Mouse (Mus musculus): Measurements from ENCODE around the gene Olfr169.
"Not testable (repeated sequence)": the region's sequence is repeated elsewhere in the genome, so short reads cannot be mapped to it uniquely, and the experiment has no call there.

DNA sequence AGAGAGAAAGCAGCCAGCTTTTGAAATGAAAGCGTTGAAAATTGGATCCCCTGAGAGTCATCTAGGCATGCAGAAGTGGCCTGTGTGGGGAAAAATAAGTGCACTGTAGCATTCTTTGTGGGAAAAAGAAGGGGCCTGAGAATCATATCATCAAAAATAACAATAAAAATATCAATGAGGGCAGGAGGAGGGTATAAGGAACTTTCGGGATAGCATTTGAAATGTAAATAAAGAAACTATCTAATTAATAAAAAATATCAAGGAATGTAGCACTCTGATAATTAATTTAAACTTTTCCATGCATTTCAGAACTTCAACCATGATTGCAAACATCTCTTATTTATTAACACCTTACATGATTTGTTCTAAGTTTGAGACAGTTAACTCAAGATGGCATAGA lies 40.2 kb upstream of the Olfr169 start, which contains the start of gene Olfr170:
- TF ChIP-seq CTCF, EP300 (IDR thresholded peaks at IDR 0.05; ENCODE audit: low read depth): not testable (repeated sequence)

All from heart, postnatal 0 days (tissue).